Mouse (Mus musculus): ENCODE measurements around the gene Shb. TPM values are rescaled to one million over a fixed set of nuclear protein-coding genes. Genes with fewer than 3 reads are reported as not detected.
"Not testable (repeated sequence)": the region's sequence is repeated elsewhere in the genome, so short reads cannot be mapped to it uniquely, and the experiment has no call there.

Shb gene
- polyA plus RNA-seq, 1 experiment from 2014 or later = 13.6 TPM

GRCm38 (mm10) chr4:45407001-45407702 lies 125.1 kb downstream of the Shb start:
- H3K27ac ChIP-seq = no peak overlapping the region
- WGBS = 73% methylated on average over 5 of the region's 5 CpGs
- H3K4me1 ChIP-seq = peaks cover 33% of the 10 kb centered on the region
- no peak for ATAC-seq (ENCODE audit: low FRiP score)
- H3K36me3 ChIP-seq (replicated peaks) = peaks cover 27% of the 10 kb centered on the region
- H3K4me2 ChIP-seq = peak overlapping the region; percentile 80
- H3K4me3 ChIP-seq (replicated peaks) = peak overlapping the region; percentile 79
- H3K9me3 ChIP-seq = no peaks in the 10 kb centered on the region
- peaks cover 13% of the 10 kb centered on the region for H3K27me3 ChIP-seq
- H3K9ac ChIP-seq = peak overlapping the region; percentile 91

- peak overlapping the region; percentile 17 for H3K4me3 ChIP-seq (replicated peaks)
- peak overlapping the region; percentile 44; the same call in 1 of the 2 replicates for H3K9ac ChIP-seq
Measured at GRCm38 (mm10) chr4:45406397-45406796, 125.9 kb downstream of the Shb start.

GRCm38 (mm10) chr4:45405315-45405714 lies 127.0 kb downstream of the Shb start:
- no peak for ATAC-seq (ENCODE audit: low FRiP score)
- WGBS = 88% methylated on average over 7 of the region's 7 CpGs
- Histone ChIP-seq H3K4me3 (replicated peaks) (no peak overlapping the region), H3K4me1 (peaks cover 33% of the 10 kb centered on the region), H3K9ac (no peak overlapping the region), H3K27ac (no peak overlapping the region), H3K36me3 (replicated peaks) (peaks cover 42% of the 10 kb centered on the region), H3K9me3 (no peaks in the 10 kb centered on the region), H3K27me3 (no peaks in the 10 kb centered on the region), H3K4me2 (no peak overlapping the region)

More at GRCm38 (mm10) chr4:45406397-45406796, 125.9 kb downstream of the Shb start:
- Histone ChIP-seq H3K27me3 (peaks cover 5% of the 10 kb centered on the region), H3K9me3 (no peaks in the 10 kb centered on the region), H3K27ac (no peak overlapping the region), H3K4me2 (peak overlapping the region; percentile 80), H3K4me1 (peaks cover 33% of the 10 kb centered on the region), H3K36me3 (replicated peaks) (peaks cover 34% of the 10 kb centered on the region)
- WGBS = 73% methylated on average over 7 of the region's 7 CpGs
- no peak for ATAC-seq (ENCODE audit: low FRiP score)

GRCm38 (mm10) chr4:45404086-45404485 lies 128.2 kb downstream of the Shb start:
- H3K4me2 ChIP-seq = no peak overlapping the region
- H3K27ac ChIP-seq = no peak overlapping the region
- no peaks in the 10 kb centered on the region for H3K9me3 ChIP-seq
- H3K36me3 ChIP-seq (replicated peaks) = peaks cover 54% of the 10 kb centered on the region
- ATAC-seq (ENCODE audit: low FRiP score) = no peak
- WGBS = 92% methylated on average over 7 of the region's 7 CpGs
- H3K4me1 ChIP-seq = peaks cover 30% of the 10 kb centered on the region
- no peak overlapping the region for H3K4me3 ChIP-seq (replicated peaks)
- no peaks in the 10 kb centered on the region for H3K27me3 ChIP-seq
- no peak overlapping the region for H3K9ac ChIP-seq

GRCm38 (mm10) chr4:45403499-45403878 lies 128.8 kb downstream of the Shb start:
- H3K9ac ChIP-seq = no peak overlapping the region
- H3K4me1 ChIP-seq = peaks cover 27% of the 10 kb centered on the region
- 92% methylated on average over 7 of the region's 7 CpGs for WGBS
- no peak for ATAC-seq (ENCODE audit: low FRiP score)
- no peak overlapping the region for H3K27ac ChIP-seq
- no peak overlapping the region for H3K4me2 ChIP-seq
- H3K36me3 ChIP-seq (replicated peaks) = peaks cover 60% of the 10 kb centered on the region
- H3K4me3 ChIP-seq (replicated peaks) = no peak overlapping the region
- H3K9me3 ChIP-seq = no peaks in the 10 kb centered on the region
- H3K27me3 ChIP-seq = no peaks in the 10 kb centered on the region

GRCm38 (mm10) chr4:45402878-45403498 lies 129.3 kb downstream of the Shb start:
- no peak overlapping the region for H3K4me3 ChIP-seq (replicated peaks)
- ATAC-seq (ENCODE audit: low FRiP score) = no peak
- peaks cover 65% of the 10 kb centered on the region for H3K36me3 ChIP-seq (replicated peaks)
- no peak overlapping the region for H3K27ac ChIP-seq
- peaks cover 27% of the 10 kb centered on the region for H3K4me1 ChIP-seq
- H3K9ac ChIP-seq = no peak overlapping the region
- WGBS = 89% methylated on average over 7 of the region's 7 CpGs
- H3K4me2 ChIP-seq = no peak overlapping the region
- no peaks in the 10 kb centered on the region for H3K27me3 ChIP-seq
- no peaks in the 10 kb centered on the region for H3K9me3 ChIP-seq

GRCm38 (mm10) chr4:45402281-45402680 lies 130.0 kb downstream of the Shb start:
- WGBS = 97% methylated on average over 4 of the region's 4 CpGs
- Histone ChIP-seq H3K4me3 (replicated peaks) (no peak overlapping the region), H3K9me3 (no peaks in the 10 kb centered on the region), H3K9ac (no peak overlapping the region), H3K36me3 (replicated peaks) (peaks cover 72% of the 10 kb centered on the region), H3K4me1 (peaks cover 22% of the 10 kb centered on the region), H3K4me2 (no peak overlapping the region), H3K27me3 (no peaks in the 10 kb centered on the region), H3K27ac (no peak overlapping the region)
- ATAC-seq (ENCODE audit: low FRiP score) = no peak

- Histone ChIP-seq H3K27ac (no peak overlapping the region), H3K36me3 (replicated peaks) (peaks cover 77% of the 10 kb centered on the region)
- no peak for ATAC-seq (ENCODE audit: low FRiP score)
Measured at GRCm38 (mm10) chr4:45399421-45400210, 132.7 kb downstream of the Shb start.

GRCm38 (mm10) chr4:45398315-45398714 lies 134.0 kb downstream of the Shb start:
- H3K9ac ChIP-seq; H3K4me2 ChIP-seq; H3K4me3 ChIP-seq (replicated peaks); H3K4me1 ChIP-seq; H3K27ac ChIP-seq; H3K27me3 ChIP-seq; ATAC-seq (ENCODE audit: low FRiP score); H3K9me3 ChIP-seq: not testable (repeated sequence)
- 89% methylated on average over 5 of the region's 5 CpGs for WGBS
- H3K36me3 ChIP-seq (replicated peaks) = peaks cover 64% of the 10 kb centered on the region

More at GRCm38 (mm10) chr4:45399421-45400210, 132.7 kb downstream of the Shb start:
- 96% methylated on average over 45 of the region's 45 CpGs for WGBS
- Histone ChIP-seq H3K4me2 (no peak overlapping the region), H3K9ac (no peak overlapping the region), H3K27me3 (no peaks in the 10 kb centered on the region), H3K9me3 (no peaks in the 10 kb centered on the region), H3K4me1 (peaks cover 6% of the 10 kb centered on the region; the same call in 1 of the 2 replicates), H3K4me3 (replicated peaks) (no peak overlapping the region)

- not testable (repeated sequence) for ATAC-seq (ENCODE audit: low FRiP score); H3K9me3 ChIP-seq; H3K4me3 ChIP-seq (replicated peaks); H3K4me2 ChIP-seq; H3K4me1 ChIP-seq; H3K9ac ChIP-seq; H3K27me3 ChIP-seq; H3K27ac ChIP-seq
- peaks cover 45% of the 10 kb centered on the region for H3K36me3 ChIP-seq (replicated peaks)
- 91% methylated on average over 6 of the region's 6 CpGs for WGBS
Measured at GRCm38 (mm10) chr4:45396211-45396610, 136.1 kb downstream of the Shb start.

- no peak overlapping the region for H3K27ac ChIP-seq
- H3K36me3 ChIP-seq (replicated peaks) = peaks cover 21% of the 10 kb centered on the region
- no peak overlapping the region for H3K9ac ChIP-seq
- no peaks in the 10 kb centered on the region for H3K27me3 ChIP-seq
- H3K4me3 ChIP-seq (replicated peaks) = no peak overlapping the region
- H3K4me2 ChIP-seq = no peak overlapping the region
- H3K9me3 ChIP-seq = no peaks in the 10 kb centered on the region
- H3K4me1 ChIP-seq = no peaks in the 10 kb centered on the region
- WGBS = 88% methylated on average over 5 of the region's 5 CpGs
- no peak for ATAC-seq (ENCODE audit: low FRiP score)
Measured at GRCm38 (mm10) chr4:45393658-45394057, 138.6 kb downstream of the Shb start.

- Histone ChIP-seq H3K4me1 (no peaks in the 10 kb centered on the region), H3K9me3 (no peaks in the 10 kb centered on the region), H3K4me3 (replicated peaks) (no peak overlapping the region), H3K36me3 (replicated peaks) (peaks cover 15% of the 10 kb centered on the region), H3K4me2 (no peak overlapping the region), H3K9ac (no peak overlapping the region), H3K27me3 (no peaks in the 10 kb centered on the region), H3K27ac (no peak overlapping the region)
- 86% methylated on average over 8 of the region's 8 CpGs for whole genome bisulfite sequencing
- no peak for ATAC-seq (ENCODE audit: low FRiP score)
Measured at GRCm38 (mm10) chr4:45392994-45393393, 139.3 kb downstream of the Shb start.
